Mouse (Mus musculus): ENCODE results near the gene Zfp524.

DNA sequence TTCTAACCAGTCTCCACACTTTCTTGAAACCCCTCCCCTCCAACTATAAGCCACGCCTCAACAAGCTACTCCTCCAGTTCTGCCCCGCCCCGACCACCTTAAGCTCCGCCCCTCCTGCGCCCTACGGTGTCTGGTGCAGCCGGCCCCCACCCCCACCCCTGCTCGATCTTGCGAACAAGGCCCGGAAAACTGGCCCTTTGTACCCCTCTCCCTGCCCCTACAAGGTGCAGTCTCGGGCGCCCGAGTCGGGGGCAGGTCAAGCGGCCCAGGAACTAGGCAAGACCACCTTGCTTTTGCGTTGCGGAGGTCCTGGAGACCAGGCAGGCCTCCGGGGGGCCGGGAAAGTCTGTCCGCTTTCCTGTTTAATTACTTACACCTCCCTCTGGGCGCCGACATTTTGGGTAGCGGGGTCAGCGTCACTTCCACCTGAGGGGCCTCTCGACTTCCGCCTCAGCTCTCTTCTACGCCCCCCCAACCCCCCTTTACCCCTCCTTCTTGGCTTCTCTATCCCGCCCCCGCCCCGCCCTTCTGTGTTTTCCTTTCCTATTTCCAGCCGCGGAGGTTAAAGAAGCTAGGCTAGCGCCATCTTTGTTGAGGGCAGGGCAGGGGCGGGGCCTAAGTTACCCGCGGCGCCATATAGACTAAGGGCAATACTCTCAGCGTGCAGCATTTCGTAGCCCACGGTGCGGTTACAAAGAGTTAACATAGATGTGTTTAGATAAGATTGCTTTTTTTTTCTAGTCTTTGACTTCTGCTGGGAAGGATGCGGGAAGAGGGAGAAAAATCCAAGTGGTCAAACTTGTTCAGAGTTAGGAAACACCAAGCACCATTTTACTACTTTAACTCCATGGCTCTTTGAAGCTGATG lies at the start of gene Zfp524, which contains the start of gene Fiz1:
- TF ChIP-seq CTCF (IDR thresholded peaks at IDR 0.05; ENCODE audit: low read depth, low read length) (no peak), POLR2A (IDR thresholded peaks at IDR 0.05; ENCODE audit: extremely low read depth, insufficient read depth, low read length) (peak; percentile 32; the same call in 1 of the 2 replicates)
